Mouse (Mus musculus): ENCODE measurements around the gene Nim1k.

The Nim1k gene

DNA sequence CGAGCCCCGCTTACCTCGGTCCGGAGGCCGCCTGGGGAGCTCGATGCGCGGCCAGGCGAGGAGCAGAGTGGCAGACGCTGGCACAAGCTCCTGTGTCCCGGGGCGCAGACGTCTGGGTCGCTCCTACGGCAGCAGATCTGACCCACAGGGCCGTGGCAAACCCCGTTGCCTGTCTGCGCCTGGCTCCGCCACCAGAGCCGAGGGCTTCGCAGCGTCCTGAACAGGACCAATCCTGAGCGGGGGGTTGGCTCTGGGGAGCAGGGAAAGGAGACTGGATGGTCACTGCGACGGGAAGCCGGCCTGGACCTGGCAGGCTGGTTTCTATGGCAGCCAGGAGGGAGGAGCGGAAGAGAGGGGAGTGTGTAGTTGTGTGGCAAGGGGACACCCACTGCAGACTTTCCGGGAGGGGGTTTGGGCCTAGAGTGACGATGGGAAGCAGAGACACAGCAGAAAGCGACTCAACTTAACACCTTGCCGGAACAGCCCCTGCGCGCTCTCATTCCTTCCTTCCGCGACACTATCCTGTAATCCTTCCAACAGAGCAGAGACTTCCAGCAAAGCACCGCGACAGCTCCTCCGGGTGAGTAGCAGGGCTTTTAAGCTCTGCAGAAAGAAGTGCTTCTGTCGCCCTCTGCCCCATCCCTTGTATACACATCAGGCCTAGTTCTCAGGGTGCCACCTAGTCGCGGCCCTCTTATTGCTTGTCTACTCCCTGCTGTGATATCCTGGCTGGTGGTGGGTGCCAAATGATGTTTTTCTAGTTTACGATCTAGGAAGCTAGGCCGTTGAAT lies at the start of gene Nim1k:
Gene Nim1k, minus strand, starts transcription at position 202 of the 791 bp plus-strand sequence.
- in situ Hi-C loops (cut with MboI, MseI), result no loop called here

DNA sequence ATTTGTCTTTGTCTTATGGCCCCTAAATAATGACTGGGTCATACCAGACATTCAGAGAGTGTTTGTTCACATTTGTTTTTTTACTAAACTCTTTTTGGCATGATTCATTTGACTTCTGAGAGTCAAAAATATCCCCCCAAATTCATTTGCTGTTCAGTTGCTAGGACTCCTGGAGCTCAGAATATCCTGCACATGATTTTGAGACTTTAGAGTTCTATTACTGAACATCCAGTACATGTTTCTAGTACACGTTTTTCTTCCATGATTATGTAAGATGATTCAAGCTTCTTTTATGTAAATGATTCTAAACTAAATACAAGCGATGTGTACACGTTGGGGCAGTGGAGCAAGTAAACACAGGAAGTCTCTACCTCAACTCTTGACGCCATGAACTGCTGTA lies 42.0 kb upstream of the Nim1k start:
- in situ Hi-C loops (cut with MboI, MseI), result no loop called here

DNA sequence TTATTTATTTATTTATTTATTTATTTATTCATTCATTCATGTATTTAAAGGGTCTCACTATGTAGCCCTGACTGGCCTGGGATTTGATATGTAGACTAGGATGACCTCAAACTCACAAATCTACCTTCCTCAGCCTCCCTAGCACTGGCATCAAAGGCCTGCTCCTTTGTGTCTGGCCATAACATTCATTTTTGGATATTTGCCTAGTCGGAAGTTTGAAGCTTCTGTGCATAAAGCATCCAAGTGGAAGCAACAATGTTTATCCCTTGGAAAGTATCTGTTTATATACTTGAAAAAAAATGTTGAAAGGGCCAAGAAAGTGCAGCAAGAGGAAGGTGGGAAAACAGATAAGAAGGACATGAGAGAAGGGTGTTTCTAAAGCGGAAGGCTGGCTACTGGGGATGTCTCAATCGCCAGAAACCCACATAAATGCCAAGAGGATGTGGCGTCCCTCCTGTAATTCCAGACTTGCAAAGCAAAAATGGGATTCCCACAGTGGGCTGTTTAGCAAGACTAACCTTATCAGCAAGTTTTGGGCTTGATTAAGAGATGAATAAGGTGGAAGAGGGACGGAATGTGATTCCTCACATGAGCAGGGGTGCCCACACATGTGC lies 37.2 kb upstream of the Nim1k start:
- in situ Hi-C loops (cut with MboI, MseI), result no loop called here

DNA sequence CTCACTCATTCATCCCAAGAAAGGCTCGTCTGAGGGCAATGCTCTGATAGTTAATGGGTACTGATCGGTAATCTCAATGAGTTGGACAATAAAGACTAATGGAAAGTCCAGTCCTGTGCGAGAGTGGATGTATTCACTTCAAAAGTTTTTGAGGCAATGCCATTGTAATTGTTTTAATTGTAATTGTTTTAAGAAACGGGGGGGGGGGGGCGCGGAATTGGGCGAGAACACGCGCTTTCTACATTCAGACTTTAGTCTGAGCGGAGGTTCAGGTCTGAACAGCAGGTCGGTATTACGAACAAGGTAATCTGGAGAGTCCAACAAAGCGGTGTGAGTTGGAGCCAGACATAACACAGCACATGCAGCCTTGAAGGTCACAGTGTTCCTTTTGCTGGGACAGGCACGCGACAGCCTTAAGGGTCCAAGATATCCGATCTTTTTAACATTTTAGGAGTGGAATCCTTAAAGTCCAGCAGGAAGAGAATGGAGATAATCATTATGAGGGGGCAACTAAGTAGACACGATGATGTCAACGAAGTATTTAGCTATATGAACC lies 36.0 kb upstream of the Nim1k start:
- in situ Hi-C loops (cut with MboI, MseI), result no loop called here

DNA sequence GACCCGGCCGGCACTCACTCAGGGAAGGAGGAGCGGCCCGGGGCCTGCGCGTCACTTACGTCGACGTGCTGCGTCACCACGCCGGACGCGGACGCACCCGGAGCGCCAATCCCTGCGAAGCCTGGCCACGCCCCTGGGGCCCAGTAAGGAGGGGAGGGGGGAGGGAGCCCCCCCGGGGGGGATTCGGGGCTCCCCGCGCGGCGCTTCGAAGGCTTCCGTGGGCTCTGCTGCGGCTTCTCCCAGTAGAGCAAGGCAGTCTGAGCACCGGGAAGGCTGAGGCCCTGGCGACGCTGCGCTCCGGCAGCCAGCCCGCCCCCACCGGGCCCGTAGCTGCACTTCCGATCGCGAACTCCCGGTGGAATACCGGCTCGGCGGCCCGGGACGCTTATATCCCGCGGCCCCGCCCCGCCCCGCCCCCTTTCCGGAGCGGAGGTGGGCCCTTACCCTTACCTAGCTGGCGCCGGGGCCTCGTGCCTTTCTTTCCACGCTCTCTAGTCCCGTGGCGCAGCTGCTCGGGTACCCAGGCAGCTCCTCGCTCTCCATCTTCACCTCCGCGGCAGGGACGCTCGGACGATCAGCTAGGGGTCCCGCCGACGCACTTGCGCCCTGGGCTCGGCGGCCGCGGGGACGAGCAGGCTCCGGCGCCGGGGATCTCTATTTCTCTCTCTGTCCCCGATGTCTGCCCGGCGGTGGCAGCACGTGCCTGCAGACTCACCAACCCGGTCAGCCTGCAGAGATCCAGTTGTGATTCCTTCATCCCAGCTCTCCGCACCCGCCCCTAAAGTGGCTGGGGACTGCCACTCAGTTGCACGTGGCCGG lies 35.3 kb upstream of the Nim1k start, which contains the start of gene Zfp131:
Gene Zfp131, minus strand, starts transcription at position 129 of the 819 bp plus-strand sequence.
- in situ Hi-C loops (cut with MboI, MseI), result no loop called here

DNA sequence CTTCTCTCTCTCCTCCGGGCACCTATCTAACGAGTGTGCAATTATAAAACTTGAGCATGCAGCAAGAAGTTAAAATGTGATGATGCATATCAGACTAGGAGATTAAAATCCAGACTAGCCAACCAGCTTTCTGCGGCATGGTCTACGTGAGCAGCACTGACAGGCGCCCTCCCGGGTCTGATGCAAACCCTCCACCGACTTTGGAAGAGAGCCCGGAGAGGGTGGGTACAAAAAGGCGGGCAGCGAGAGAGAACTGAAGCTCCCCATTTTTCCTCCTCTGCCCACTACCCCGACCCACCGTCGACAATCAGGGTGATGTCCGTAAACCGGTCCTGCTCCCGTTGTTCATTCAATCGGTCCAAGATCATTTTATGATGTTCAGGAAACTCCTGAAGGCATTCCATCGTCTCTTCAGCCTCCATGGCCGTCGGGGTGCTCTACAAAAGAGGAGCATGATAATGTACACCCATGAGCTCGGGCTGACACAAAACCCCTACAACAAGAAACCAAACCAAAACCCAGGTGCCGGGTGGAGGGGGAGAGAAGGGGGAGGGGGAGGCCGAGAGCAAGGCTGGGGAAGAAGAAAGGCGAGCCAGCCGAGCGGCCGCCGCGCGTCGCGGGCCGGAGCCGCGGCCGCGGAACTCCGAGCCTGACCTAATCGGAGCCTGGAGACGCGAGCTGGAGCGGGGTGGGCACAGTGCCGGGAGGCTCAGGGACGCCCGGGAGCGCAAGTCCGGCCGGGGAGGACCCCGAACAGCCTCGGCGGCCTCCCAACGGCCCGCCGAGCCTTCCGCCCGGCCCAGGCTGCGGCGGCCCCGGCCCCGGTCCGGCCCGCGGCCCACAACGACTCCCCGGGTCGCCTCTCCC lies 34.4 kb upstream of the Nim1k start:
- in situ Hi-C loops (cut with MboI, MseI), result no loop called here

DNA sequence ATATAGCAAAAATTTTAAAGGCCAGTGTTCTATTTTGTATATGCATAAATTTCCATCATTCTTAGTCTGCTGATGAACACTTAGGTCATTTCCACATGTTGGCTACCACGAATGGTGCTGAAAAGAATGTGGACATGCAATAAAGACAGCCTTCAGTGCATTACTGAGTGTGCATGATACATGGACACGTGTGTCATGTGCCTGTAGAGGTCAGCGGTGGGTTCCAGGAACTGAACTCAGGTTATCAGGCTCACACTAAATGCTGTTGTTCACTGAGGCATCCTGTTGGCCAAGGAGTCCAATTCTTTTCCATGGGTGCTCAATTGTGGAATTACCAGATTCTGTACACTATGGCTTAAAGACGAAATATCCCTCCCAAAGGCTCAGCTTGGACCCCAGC lies 27.9 kb upstream of the Nim1k start:
- in situ Hi-C loops (cut with MboI, MseI), result no loop called here

DNA sequence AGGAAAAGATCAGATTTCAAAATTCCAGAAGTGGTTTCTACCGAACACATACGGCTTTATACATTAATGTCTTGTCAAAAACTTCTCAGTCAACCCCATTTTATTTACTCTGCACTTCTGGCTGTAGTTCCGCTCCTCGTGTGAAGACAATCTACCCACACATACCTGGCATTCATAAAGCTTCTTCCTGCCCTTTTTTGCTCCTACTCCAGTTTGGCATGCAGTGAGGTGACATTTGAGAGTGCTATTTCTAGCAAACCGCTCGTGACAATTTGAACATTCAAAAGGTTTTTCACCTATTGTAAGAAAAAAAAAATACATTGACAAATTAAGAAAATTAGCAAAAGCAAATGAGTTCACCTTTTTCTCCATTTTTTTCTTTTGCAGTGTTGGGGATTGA lies 12.9 kb upstream of the Nim1k start:
- in situ Hi-C loops (cut with MboI, MseI), result loop anchor here (5.0 kb wide), 1 partner anchor 61 kb away; no protein-coding TSS in a partner anchor

DNA sequence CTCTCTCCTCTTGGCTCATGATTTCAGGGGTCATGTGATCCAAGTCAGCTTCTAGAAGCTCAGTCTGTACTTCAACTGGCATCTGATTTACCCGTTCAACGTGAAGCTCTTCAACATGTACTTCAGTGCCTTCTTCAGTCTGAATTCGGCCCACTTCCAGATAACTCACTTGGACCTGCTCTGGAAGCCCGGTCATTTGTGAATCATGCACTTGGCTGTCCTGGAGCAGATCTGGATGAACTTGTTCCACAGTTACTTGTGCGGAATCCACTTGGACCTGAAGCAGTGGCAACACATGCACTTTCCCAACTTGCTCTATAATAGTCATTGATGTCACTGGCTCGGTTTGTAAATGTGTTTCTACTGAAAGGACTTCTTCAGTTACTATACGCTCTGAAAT lies 10.8 kb upstream of the Nim1k start:
- in situ Hi-C loops (cut with MboI, MseI), result loop anchor here (5.0 kb wide), 1 partner anchor 59 kb away; no protein-coding TSS in a partner anchor

DNA sequence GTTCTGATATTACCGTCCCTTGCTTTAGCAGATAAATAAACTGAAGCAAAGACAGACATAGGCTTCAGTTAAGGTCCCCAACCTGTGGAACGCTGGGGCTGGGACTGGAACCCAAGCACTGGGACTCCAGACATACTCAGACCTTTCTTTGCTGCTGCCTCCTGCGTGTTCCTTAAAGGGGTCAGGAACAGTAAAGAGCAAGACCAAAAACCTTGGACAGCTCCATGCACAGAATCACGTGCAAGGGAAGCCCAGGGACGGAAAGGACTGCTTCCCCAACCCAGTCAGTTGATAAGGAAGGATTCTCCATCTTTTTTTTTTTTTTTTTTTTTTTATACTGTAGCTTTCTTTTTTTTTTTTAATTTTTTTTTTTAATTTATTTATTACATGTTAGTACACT lies 1.1 kb upstream of the Nim1k start:
- in situ Hi-C loops (cut with MboI, MseI), result no loop called here

DNA sequence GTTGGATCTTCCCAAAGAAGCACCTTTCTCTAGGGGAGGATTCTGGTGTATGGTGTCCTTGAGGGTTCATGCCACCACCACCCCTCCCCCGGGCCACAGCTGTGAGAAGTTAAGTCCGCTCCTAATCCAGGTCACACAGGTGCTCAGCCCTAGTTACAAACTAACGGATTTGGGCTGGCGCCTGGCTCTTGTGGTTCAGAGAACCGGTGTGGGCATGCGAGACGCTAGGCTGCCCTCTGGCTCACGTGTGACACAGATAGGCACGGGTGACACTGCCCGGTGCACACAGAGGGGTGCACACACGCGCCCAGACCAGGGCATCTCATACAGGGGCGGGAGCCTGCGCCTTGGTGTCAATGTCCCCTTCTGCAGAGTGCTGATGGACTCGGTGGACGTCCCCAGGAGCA lies 538 bp downstream of the Nim1k start:
- in situ Hi-C loops (cut with MboI, MseI), result no loop called here

DNA sequence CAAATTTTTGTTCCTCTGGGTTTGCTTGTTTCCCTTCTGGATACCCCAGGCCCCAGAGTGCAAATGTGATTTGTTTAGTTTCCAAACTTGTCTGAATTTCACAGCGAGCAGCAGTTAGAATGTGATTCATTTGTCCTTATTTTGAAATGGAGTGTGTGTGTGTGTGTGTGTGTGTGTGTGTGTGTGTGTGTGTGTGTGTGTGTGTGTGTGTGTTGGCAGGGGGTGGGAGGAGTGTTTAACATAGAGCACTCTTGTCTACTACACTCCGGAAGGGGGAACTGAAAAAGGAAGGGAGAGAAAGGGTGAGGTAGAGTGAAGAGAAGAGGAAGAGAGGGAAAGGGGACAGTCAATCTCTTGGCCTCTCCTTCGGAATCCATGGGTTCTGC lies 1.1 kb downstream of the Nim1k start:
- in situ Hi-C loops (cut with MboI, MseI), result no loop called here

DNA sequence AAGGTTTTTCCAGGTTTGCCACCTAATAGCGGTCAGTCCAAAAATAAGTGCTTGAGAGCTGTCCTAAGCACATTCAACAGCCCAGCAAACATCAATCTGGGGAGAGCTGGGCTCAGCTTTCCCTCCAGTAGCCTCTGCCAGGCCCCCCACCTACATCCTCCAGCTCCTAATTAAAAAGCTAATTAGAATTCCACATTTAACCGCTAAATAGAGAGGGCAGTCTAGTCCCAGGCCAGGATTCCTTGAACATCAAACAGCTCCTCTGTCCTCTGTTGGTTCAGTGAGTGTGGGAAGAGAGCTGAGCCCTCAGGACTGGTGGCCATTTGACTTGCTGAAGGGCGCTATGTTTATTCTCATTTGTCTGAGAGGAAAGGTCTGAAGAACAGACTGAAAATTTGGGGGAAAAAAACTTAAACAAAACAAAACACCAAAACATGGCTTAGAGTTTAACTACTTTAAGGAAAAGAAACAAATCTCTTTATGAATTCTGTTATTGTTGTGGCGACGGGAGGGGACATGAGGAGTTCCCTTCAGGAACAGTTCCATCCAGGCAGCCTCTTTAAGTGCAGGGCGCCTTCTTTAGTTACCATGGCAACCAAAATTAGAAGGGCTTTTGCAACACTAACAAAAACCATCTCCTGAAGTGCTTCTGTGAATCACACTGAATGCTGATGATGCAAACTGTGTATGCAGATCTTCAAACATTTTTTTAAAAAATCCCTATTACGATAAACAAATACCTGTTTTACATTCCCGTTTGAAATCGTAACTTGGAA lies 1.6 kb downstream of the Nim1k start:
- in situ Hi-C loops (cut with MboI, MseI), result no loop called here

DNA sequence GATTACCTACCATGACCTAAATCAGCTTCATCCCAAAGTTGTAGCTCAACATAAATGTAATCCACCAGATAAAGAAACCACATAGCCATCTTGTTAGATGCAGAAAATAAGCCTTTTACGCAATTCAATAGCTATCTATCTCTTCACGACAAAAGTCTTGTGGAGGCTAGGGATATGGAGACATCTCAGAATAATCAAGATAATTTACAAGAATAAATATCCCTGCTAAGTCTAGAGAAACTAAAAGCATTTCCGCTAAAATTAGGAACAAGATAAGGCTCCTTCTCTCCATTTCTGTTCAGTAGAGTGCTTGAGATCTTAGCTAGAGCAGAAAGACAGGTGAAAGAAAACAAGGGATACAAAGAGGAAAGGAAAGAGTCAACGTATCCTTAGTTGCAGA lies 8.8 kb downstream of the Nim1k start:
- in situ Hi-C loops (cut with MboI, MseI), result no loop called here

DNA sequence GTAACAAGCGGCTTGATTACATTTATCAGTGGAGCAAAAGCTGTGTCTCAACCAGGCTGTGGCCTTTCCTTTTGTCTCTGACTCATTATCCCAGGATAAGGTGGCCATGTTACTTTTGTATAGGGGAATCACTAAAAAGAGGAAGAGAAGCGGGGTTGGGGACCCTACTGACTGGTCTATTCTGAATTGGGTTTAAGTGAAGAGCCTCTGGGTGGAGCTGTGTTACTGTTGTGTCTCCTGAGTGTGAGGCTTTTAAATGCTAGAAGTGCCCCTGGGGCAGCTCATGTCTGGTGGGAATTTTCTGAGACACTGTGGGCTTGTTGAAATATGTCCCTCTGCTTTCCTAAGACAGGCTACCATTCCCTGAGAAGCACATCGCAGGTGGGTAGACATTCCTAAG lies 12.2 kb downstream of the Nim1k start:
- in situ Hi-C loops (cut with MboI, MseI), result no loop called here

DNA sequence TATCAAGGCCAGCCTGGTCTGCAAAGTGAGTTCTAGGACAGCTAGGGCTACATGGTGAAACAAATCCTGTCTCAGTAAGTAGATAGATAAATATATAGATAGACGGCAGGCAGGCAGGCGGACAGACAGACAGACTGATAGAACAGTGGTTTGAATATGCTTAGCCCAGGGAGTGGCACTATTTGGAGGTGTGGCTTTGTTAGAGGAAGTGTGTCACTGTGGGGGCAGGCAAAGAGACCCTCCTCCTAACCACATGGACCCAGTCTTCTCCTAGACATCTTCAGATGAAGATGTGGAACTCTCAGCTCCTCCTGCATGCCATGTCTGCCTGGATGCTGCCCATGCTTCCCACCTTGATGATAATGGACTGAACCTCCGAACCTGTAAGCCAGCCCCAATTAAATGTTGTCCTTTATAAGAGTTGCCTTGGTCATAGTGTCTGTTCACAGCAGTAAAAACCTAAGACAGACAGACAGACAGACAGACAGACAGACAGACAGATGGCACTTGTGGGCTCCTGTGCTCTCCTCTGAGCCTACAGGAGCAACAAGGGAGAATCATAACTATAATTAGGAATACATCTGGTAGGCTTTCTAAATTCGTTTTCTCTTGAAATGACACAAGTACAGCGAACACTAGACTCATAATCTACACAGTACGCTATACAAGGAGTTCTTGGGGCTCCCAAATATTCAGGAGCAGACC lies 12.8 kb downstream of the Nim1k start:
- in situ Hi-C loops (cut with MboI, MseI), result no loop called here

DNA sequence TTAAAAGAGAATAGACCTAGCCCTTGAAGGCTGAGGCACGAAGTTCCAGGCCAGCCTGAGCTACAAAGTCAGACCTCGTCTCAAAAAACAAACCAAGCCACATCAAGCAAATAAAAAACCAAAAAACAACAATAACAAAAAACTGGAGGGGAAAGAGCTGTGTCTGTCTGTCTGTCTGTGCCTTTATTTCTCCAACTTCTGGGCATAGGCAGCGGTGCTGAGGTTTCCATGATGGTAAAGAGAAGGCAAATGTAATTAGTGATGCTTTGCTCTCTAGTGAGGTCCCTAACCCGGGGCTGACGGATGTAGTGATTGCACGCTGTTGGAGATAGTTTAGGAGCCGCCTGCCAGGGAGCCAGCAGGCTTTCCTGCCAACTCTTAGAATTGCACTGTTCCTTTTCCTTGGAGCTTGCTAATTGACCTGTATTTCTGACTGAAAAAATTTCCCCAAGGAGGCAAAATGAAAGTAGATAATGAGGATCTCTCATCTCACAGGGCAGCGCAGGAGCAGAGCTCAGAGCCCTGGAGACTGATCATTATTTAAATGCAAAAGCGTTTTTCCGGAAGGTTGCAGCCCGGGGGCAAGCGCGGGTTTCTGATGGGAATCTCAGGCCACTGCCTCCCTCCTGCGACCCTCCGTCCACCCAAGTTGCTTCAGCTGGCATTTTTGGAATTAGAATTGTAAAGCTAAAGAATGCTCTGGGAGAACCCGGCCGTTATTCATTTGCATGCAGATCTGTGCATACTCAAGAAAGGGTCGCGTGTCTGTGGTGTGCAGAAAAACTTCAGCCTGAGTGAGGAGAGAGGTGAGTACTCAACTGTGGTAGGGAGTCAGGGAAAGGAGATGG lies 14.1 kb downstream of the Nim1k start:
- in situ Hi-C loops (cut with MboI, MseI), result no loop called here

DNA sequence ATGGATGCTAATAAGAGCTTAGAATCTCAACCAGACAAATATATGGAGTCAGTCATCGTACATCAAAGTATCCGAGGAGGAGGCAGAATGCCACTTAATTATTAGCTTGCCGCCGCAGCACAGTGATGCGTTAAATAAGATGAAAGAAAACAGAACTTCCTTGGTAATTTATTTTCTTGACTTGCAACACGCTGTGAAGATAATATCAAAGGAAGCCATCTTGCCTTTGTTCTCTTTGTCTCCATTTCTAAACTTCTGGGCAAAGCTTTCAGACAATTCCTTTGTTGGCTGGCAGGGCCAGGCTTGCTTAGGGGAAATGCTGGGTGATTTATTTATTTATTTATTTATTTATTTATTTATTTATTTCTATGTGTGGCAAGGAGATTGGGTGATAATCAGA lies 24.2 kb downstream of the Nim1k start:
- in situ Hi-C loops (cut with MboI, MseI), result no loop called here

DNA sequence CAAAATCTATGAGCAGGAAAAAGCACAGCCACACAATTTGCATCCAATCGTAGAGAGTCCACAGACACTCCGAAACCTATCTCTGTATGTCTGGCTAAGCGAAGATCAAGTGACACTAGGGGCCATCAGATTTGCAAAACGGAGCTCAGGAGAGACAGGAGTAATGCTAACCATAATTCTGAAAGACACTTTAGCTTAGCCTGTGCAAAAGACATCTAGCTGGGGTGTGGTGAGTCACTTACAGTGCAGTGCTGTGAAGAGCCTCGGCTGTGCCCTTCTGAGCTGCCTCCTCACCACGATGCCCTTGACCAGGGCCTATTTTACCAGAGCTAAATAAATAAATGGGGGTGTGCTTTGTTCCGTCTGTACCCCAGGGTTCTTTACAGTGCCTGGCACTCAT lies 26.3 kb downstream of the Nim1k start:
- in situ Hi-C loops (cut with MboI, MseI), result no loop called here
